Mouse (Mus musculus): Measurements from ENCODE around the gene Kcnk15. TPM values are rescaled to one million over a fixed set of nuclear protein-coding genes. Genes with fewer than 3 reads are reported as not detected.
A peak's percentile ranks its signal among the peaks of the same experiment; 100 is the strongest.

Kcnk15 gene
- polyA plus RNA-seq, 1 experiment from 2014 or later, result not detected

DNA sequence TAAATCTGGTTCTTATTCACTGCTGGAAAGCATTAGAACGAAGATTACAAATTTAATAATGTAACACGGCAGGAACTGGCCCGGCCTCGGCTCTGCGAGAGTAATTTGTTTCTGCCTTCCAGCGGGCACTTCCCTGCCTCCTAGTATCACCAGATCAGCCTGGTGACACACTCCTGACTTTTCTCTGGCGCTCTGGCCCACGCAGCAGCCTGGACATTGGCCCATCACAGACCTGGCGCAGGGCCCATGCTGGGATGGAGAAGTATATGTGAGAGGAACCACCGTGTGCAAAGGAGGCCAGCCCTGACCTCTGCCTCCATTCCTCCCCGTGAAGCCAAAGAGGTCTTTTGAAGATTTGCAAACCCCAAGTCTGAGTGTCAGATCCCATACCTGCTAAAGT, 50.0 kb downstream of the Kcnk15 start:
- H3K9me3 ChIP-seq, result no peaks in the 10 kb centered on the region
- no peak overlapping the region for H3K9ac ChIP-seq
- no peaks in the 10 kb centered on the region for H3K36me3 ChIP-seq
- H3K27ac ChIP-seq, result peak overlapping the region; percentile 55; the same call in 1 of the 2 replicates
- 70% methylated on average over 11 of the region's 11 CpGs for WGBS
- H3K4me1 ChIP-seq (replicated peaks), result peaks cover 16% of the 10 kb centered on the region
- no peak for ATAC-seq (ENCODE audit: low FRiP score)
- no peak overlapping the region for H3K4me3 ChIP-seq
- no peak overlapping the region for H3K4me2 ChIP-seq
- H3K27me3 ChIP-seq, result no peaks in the 10 kb centered on the region

DNA sequence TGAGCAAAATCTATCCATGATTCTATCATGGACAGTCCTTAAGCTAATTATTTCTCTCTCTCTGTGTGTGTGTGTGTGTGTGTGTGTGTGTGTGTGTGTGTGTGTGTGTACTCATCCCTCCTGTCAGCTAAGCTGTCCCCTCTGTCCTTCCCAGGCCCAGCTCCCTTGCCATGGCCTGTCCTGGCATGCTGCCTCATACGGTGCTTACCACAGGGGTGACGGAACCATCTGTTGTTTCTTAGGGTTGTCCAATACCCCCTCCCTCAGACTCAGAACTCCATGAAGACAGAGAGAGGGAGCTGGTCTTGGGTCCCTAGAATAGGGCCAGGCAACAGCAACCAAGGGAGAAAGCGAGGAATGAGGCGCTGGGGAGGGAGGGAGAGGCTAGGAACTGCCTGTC, 50.9 kb downstream of the Kcnk15 start:
- ATAC-seq (ENCODE audit: low FRiP score), result no peak

DNA sequence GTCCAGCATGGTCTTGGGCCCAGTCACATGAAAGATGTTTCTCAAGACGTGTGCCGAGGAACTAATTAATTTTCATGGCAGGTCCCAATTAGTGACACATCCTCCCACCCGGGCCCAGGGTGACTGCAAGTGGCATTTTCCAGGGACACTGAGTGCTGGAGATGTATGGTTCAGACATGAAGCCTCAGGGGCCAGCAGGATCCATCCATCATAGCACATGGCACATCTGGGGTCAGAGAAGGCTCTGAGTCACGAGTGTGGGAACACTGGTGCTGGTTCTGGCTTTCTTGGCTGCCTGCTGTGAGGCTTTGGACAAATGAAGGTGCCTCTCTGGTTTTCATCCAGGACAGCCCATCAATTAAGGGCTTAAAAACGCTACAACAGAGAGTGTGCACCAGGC, 53.7 kb downstream of the Kcnk15 start:
- no peak for ATAC-seq (ENCODE audit: low FRiP score)
- no peaks in the 10 kb centered on the region for H3K9me3 ChIP-seq
- H3K27ac ChIP-seq, result no peak overlapping the region
- H3K4me2 ChIP-seq, result no peak overlapping the region
- no peaks in the 10 kb centered on the region for H3K36me3 ChIP-seq
- H3K4me3 ChIP-seq, result no peak overlapping the region
- H3K27me3 ChIP-seq, result no peaks in the 10 kb centered on the region
- no peak overlapping the region for H3K9ac ChIP-seq
- peaks cover 8% of the 10 kb centered on the region for H3K4me1 ChIP-seq (replicated peaks)
- 53% methylated on average over 5 of the region's 5 CpGs for WGBS

More for the DNA sequence above, 50.9 kb downstream of the Kcnk15 start:
- Histone ChIP-seq H3K4me2 (no peak overlapping the region), H3K27me3 (no peaks in the 10 kb centered on the region), H3K4me3 (no peak overlapping the region), H3K9me3 (no peaks in the 10 kb centered on the region), H3K4me1 (replicated peaks) (peaks cover 16% of the 10 kb centered on the region), H3K9ac (no peak overlapping the region), H3K36me3 (no peaks in the 10 kb centered on the region), H3K27ac (no peak overlapping the region)
- WGBS, result 82% methylated on average over 4 of the region's 4 CpGs

Other genes starting within 250 kb of the Kcnk15 start
- gene Serinc3, start 208.5 kb upstream of the Kcnk15 start, polyA plus RNA-seq (2015; fragmentation: Nextera tagmentation; extraction: Ambion mirVana), result 37.5 and 38.7 TPM in 2 replicates
- gene Pkig, start 195.3 kb upstream of the Kcnk15 start, polyA plus RNA-seq (2015; fragmentation: Nextera tagmentation; extraction: Ambion mirVana), result 110 and 119 TPM in 2 replicates
- 2.8 and 3.2 TPM in 2 replicates for gene Ada, start 103.4 kb upstream of the Kcnk15 start, polyA plus RNA-seq (2015; fragmentation: Nextera tagmentation; extraction: Ambion mirVana)
- 0.13 and 0.22 TPM in 2 replicates for gene Ccn5, start 32.8 kb upstream of the Kcnk15 start, polyA plus RNA-seq (2015; fragmentation: Nextera tagmentation; extraction: Ambion mirVana)
- 9.7 TPM in 2 replicates for gene Rims4, start 65.0 kb downstream of the Kcnk15 start, polyA plus RNA-seq (2015; fragmentation: Nextera tagmentation; extraction: Ambion mirVana)
- gene Ywhab, start 141.3 kb downstream of the Kcnk15 start, polyA plus RNA-seq (2015; fragmentation: Nextera tagmentation; extraction: Ambion mirVana), result 434 and 443 TPM in 2 replicates
- 0.44 and 2.2 TPM in 2 replicates for gene Pabpc1l, start 171.8 kb downstream of the Kcnk15 start, polyA plus RNA-seq (2015; fragmentation: Nextera tagmentation; extraction: Ambion mirVana)
- gene Stk4, start 216.7 kb downstream of the Kcnk15 start, polyA plus RNA-seq (2015; fragmentation: Nextera tagmentation; extraction: Ambion mirVana), result 21.1 and 24.0 TPM in 2 replicates
- 47.1 and 49.5 TPM in 2 replicates for gene Tomm34, start 217.5 kb downstream of the Kcnk15 start, polyA plus RNA-seq (2015; fragmentation: Nextera tagmentation; extraction: Ambion mirVana)

Data from hindbrain, embryonic 13.5 days (tissue).